Mouse (Mus musculus): ENCODE data around the gene Msh2. TPM values are rescaled to one million over a fixed set of nuclear protein-coding genes. Genes with fewer than 3 reads are reported as not detected.
"Not testable (repeated sequence)": the region's sequence is repeated elsewhere in the genome, so short reads cannot be mapped to it uniquely, and the experiment has no call there.

Gene Msh2
- 10 to 100 TPM; 12.1 to 13.1 TPM for total RNA-seq (2021)
- long read RNA-seq, experiment 1, transcript Msh2-201 (16 exons, 3,283 nt) = major isoform, 25 of 34 reads
- long read RNA-seq, experiment 1, partial matches to known transcripts = 1 of 34 reads
- long read RNA-seq, experiment 1, other reads (novel, unspliced or antisense) = 8 of 34 reads
- long read RNA-seq, experiment 2, transcript Msh2-201 (16 exons, 3,283 nt) = major isoform, 28 of 39 reads
- long read RNA-seq, experiment 2, partial matches to known transcripts = 6 of 39 reads
- long read RNA-seq, experiment 2, other reads (novel, unspliced or antisense) = 5 of 39 reads

DNA sequence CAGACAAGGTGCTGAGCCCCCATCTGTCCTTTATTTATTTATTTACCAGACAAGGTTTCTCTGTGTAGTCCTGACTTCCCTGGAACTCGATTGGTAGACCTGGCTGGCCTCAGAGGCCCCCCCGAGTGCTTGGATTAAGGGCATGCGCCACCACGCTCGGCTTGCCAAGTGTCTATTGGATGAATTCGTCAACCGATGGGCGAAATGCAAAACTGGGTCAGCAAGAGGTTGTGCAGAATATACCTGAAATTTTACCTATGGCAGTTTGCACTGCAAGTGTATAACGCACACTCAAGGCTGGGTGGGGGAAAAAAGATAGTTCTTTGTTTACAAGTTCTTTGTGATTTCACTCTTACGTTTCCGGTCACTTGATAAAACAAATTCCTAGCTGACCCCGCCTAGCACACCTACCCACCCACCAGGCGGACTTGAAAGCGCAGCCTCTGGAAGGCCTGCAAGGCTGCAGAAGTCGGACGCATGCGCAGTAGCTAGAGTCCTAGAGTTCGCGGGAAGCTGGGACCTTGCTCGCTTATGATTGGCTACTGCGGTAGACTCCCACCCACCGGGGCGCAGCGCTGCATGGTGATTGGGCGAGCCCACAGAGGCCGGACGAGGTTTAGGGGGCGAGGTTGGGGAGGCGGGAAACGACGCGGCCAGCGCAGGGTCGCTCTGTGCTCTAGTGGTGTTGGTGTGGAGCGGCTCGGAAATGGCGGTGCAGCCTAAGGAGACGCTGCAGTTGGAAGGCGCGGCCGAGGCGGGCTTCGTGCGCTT lies at the start of gene Msh2:
Gene Msh2, plus strand, starts transcription at position 441 of the 771 bp plus-strand sequence.
- intact Hi-C loops (cut with DNase I) = no loop called here
- DNase-seq = peak; percentile 97

DNA sequence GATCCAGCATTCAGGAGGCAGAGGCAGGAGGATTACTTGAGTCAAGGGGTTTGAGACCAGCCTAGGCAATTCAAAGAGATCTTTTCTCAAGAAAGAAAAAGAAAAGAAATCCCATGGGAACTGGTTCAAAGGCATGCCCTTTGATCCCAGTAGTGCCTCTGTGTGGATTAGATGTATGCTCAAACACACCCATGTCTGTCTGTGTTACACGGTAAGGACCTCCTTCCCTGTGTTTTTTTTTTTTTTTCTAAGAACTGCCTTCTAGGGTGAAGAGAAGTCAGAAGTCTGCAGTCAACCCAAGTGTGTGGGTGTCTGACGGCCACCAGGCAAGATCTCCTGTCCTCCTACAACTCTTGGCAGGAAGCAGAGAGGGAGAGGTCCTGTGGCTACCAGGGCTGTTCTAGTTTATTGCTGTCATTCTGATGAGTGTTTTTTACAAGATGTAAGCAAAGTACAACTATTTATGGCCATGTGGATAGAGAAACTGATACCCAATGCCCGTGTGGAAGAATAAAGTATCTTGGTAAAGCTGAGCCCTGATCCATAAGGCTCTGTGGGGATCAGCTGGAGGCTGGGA lies 46.5 kb upstream of the Msh2 start:
- intact Hi-C loops (cut with DNase I) = no loop called here
- DNase-seq = no peak

DNA sequence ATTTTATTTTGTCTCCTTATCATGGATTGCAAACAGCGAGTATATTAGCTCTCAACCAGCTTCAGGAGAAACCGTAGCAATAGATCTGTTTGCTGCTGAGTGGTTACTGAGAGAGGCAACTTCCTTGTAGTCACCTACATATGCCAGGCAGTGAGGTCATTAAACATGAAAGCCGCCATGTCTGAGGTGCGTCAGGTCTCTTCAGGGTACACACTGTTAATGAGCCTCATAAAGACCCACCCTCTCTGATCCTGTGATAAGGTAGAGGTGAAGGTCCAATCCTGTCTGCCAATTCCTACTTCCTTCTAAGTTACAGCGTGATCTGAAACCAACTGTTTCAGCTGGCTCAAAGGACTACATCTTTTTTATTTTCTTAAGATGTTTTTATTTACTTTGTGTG lies 44.0 kb upstream of the Msh2 start:
- DNase-seq = no peak
- intact Hi-C loops (cut with DNase I) = no loop called here

DNA sequence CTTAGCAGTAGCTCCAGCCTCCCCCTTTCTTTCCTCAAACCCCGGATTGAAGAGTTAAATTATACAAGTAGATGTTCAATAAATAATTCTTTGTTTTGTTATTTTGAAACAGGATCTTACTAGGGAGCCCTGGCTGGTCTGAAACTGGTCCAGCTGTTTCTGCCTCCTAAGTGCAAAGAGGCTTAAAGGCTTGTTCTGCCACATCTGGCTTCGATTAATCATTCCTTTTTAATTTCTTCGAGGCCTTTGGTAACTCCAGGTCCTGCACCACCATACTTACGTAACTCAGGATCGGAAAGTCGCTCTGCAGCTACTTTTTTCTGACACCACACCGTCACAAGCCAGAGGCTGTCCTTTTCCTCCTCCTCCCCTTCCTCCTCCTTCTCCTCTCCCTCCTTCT lies 43.4 kb upstream of the Msh2 start:
- no peak for DNase-seq
- intact Hi-C loops (cut with DNase I) = no loop called here

DNA sequence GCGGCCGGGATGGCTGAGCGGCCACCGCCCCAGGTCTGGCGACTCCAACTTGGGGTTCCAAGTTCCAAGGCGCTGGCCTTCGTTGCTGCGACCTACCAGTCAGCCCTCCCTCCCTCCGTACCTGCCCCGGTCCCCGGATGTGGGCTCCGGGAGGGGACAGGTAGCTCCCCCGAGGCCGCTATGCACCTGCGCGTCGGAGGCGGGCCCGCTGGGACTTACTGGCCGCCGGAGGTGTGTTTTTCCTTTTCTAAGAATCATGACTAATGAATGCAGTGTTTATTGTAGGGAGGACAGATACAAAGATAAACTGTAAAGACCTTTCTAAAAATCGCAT lies 35.1 kb upstream of the Msh2 start:
- DNase-seq = no peak
- intact Hi-C loops (cut with DNase I) = no loop called here

DNA sequence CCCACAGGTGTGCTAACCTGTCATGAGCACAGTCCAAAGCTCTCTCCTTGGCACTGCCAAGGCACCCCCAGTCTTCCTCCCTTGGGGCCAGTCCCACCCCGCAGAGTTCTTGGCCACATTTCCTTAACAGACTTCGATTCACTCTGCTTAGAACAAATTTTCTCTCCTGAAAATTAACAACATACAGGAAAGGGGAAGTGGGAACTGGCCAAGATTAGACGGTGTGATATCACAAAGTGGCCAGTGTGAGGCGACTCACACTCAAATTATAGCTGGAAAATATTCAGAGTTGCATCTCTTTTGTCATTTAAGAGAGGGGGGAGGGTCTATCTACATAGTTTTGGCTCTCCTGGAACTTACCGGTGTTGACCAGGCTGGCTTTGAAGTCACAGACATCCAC lies 32.9 kb upstream of the Msh2 start:
- DNase-seq = no peak
- intact Hi-C loops (cut with DNase I) = no loop called here

DNA sequence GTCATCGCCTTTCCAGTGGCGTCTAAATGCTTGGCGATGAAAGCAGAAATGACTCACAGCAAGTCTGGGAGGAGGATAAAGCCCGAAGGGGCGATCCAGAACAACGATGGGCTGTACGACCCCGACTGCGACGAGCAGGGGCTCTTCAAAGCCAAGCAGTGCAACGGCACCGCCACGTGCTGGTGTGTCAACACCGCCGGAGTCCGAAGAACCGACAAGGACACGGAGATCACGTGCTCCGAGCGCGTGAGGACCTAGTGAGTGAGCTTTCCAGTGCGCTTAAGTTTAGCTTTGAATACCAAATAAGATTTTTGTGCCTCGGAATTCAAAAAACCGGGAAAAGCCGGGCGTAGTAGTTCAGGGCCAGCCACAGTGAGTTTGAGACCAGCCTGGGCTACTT lies 31.9 kb upstream of the Msh2 start:
- intact Hi-C loops (cut with DNase I) = no loop called here
- no peak for DNase-seq

DNA sequence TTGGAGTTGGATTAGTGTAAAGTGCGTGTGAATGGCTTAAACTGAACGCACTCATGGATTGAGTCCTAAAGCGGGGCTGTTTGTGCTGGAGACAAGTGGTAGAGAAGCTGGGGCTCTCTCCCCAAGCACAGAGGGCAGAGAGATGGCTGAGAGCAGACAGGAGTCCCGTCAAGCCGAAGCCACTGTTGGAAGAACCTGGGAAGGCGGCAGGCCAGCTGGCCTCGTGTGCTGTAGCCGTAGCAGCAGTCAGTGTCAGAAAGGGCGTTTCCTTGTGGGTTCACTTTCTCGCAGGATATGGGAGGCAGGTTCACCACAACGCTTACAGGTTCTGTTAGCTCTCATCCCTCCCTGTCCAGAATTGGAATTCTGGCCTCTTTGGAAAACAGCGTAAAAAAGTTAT lies 31.1 kb upstream of the Msh2 start:
- intact Hi-C loops (cut with DNase I) = no loop called here
- DNase-seq = no peak

DNA sequence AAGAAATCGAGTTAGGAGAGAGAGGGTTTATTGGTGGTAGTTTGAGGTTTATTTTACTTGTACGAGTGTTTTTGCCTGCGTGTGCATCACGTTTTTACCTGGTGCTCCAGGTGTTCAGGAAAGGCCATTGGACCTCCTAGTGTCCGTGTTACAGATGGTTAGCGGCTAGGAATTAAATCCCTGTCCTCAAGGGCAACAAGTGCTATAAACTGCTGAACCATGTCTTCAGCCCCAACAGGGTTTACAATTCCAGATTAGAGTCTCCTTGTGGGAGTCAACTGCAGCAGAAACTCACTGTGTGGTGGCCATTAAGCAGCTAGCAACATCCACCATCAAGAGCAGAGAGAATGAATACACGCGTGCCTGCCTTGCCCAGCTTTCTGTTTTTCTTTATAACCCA lies 29.4 kb upstream of the Msh2 start:
- no peak for DNase-seq
- intact Hi-C loops (cut with DNase I) = no loop called here

DNA sequence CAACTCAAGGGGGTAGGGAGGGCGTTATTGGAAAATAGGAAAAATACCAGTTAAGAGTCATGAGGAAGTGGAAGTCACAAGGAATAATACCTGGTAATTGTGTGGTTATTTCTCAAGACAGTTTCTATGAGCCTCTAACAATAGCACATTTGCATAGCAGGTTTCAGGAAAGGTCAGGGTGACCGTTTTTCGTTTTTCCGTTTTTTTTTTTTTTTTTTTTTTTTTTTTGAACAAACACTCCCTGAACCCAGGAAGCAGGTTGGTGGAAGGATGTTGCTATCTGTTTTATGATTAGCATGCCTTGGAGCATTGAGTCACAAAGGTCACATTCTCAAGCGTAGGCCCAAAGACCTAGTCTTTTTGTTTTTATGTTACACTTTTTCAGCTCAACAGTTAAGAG lies 16.5 kb upstream of the Msh2 start:
- intact Hi-C loops (cut with DNase I); DNase-seq: not testable (repeated sequence)

DNA sequence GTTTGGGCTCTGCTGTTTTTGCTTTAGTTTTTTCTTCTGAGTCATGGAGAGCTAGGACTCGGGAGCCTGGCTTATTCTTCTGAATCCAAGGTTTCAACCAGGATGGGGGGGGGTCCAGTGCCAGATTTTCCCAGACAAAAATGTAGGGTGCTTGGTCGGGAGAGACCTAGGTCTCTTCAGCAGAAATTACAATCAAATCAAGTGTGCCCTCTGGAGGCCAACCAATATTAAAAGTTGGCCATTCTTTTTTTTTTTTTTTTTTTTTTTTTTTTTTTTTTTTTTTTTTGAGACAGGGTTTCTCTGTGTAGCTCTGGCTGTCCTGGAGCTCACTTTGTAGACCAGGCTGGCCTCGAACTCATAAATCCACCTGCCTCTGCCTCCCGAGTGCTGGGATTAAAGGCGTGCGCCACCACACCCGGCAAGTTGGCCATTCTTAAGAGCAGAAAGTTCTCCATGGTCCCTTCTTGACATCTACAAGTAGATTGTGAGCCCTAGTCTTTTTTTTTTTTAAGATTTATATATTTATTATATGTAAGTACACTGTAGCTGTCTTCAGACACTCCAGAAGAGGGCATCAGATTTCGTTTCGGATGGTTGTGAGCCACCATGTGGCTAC lies 10.1 kb upstream of the Msh2 start:
- DNase-seq = peak in 1 of 2 experiments; percentile 9
- intact Hi-C loops (cut with DNase I) = loop anchor here (10.0 kb wide), 1 partner anchor 347 kb away; no protein-coding TSS in a partner anchor

DNA sequence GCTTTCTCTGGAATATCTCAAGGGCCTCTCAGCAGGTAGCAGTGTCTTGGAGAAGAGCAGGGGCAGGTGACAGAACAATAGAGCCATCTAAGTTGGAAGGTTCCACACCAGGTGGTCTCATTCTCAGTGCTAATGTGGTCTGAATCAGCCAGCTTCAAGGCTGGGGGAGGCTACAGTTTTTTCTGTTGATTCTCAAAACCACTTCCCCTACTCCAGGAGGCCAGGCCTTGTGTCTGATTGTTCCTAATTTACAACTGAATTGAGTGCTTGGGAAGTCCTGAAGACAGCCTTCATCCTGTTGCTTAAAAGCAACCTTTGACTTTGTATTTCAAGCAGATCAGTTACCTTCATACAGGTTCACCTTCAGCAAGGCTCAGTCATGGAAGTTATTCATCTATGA lies 7.9 kb upstream of the Msh2 start:
- no peak for DNase-seq
- intact Hi-C loops (cut with DNase I) = loop anchor here (10.0 kb wide), 1 partner anchor 349 kb away; no protein-coding TSS in a partner anchor

DNA sequence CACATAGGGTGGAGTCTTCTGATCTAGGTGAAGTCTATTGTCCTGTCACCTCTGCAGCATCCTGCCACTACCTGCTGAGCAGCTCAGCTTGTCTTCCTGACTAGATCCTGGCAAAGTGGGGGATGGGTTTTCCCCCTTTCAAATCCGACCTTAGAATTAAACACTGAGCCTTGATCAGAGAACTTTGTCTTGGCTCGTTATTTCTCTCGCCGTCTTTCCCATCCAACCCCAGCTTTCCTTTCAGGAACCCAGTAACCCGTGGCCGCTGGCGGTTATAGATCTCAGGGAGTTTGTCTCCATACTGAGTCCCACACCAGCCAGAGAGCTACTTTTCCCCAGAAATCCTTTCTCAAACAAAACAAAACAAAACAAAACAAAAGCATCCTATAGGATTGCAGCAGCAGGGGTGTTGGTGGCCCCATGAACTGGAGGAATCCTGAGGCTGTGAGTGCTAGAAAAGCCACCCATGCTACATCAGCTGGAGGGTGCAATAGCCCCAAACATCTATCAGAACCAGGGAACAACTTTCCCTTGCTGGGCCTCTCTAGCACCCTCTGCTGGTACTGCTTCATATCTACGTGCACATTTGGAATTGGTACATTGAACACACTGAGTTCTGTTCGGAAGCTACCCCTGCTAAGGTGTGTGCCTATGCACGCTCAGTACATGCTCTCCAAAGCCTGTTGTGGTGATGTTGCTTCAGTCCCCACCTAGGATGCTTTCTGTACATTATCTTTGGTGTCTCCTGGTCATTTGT lies 6.9 kb upstream of the Msh2 start:
- intact Hi-C loops (cut with DNase I) = loop anchor here (1.0 to 10.0 kb wide), 2 partner anchors 63 to 350 kb away; no protein-coding TSS in a partner anchor
- DNase-seq = peak; percentile 61 to 77

DNA sequence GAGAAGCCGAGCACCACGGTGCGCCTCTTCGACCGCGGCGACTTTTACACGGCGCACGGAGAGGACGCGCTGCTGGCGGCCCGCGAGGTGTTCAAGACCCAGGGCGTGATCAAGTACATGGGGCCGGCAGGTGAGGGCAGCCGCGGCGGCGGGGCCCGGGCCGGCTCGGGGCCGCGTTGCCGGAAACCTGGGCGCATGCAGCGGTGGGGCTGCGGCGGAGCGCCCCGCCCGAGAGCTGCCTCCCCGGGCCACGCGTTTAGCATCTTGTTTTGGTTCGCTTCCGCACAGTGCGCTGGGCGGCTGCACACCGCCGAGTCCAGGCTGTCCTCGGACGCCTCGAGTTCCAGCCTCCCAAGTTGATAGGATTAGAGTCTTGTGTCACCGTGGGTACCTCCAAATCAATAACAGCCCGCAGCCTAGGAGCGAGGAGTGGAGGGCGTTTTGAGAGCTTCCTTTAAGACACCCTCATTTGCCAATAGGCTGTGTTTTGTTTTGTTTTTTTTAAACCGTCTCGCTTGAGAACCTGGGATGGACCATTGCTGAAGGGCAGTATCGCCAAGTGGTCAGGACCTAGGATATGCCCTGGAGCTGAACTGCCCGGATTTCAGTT lies 652 bp downstream of the Msh2 start:
- intact Hi-C loops (cut with DNase I) = no loop called here
- peak in 1 of 2 experiments; percentile 53 for DNase-seq

DNA sequence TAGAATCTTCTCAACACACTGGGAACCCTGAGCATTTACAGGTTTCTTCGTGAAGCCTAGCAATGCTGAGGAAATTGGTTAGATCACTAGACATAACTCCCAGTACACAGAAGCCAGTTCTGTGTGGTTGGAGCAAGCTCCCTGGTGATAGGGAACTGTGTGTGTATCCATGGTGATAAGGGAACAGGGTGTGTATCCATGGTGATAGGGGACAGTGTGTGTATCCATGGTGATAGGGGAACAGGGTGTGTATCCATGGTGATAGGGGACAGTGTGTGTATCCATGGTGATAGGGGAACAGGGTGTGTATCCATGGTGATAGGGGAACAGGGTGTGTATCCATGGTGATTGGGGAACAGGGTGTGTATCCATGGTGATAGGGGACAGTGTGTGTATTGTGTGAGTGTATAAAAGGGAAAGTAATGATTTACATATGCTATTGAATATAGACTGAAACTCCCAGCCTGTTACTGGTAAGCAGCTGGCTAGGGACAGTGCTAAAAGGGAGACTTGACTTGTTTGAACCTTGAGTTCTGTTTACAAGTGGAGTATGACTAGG lies 4.9 kb downstream of the Msh2 start:
- DNase-seq; intact Hi-C loops (cut with DNase I): not testable (repeated sequence)

DNA sequence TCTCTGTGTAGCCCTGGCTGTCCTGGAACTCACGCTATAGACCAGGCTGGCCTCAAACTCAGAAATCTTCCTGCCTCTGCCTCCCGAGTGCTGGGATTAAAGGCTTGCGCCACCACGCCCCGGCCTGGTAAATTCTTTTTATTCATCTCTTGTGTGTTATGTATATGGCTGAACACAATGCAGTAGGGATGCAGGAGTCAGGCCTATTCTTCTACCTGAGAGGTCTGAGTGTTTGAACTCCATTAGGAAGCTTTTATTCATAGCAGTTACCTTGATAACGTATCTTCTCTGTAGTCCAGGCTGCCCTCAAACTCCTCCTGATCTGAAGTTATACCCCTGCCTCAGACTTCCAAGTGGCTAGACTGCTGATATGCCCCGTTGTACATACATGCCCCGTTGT lies 5.5 kb downstream of the Msh2 start:
- intact Hi-C loops (cut with DNase I) = no loop called here

DNA sequence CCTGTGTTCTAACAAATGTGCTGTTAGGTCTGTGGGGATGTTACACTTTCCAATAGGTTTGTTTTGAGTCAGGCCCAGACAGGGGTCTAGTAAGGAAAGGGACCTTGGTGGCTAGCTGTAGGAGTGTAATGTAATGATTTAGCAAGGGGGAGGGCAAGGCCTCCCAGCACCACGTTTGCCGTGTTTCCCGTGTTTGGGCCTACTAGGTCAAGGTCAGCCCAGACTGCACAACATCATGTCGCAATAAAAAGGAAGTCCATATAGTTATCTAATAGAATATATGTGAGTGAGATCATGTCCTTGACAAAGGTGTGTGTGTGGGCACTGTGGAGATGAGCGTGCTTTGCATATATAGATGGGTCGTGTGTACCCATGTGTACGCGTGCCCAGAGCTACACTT lies 17.1 kb downstream of the Msh2 start:
- intact Hi-C loops (cut with DNase I) = no loop called here
- DNase-seq = no peak

More for the DNA sequence above, 5.5 kb downstream of the Msh2 start:
- no peak for DNase-seq

DNA sequence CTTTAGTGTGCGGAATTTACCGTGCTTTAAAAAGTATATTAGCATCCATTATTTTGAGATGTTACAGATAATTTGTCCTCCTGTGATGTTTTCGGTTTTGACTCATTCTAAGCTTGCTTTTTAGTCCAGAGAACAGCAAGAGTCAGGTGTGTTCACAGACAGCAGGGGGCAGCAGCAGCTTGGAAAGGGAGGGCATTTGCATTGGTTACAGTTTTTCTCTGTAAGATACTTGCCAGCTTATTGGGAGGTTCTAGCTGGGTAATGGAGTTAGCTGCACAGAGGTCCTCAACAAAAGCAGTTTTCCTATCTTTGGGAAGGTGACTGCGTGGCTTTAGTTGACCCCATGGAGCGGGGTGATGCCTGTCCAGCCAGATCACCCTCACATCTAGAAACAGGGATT lies 19.8 kb downstream of the Msh2 start:
- intact Hi-C loops (cut with DNase I) = loop anchor here (1.0 kb wide), 1 partner anchor 257 kb away; no protein-coding TSS in a partner anchor
- DNase-seq = peak; percentile 67 to 79

DNA sequence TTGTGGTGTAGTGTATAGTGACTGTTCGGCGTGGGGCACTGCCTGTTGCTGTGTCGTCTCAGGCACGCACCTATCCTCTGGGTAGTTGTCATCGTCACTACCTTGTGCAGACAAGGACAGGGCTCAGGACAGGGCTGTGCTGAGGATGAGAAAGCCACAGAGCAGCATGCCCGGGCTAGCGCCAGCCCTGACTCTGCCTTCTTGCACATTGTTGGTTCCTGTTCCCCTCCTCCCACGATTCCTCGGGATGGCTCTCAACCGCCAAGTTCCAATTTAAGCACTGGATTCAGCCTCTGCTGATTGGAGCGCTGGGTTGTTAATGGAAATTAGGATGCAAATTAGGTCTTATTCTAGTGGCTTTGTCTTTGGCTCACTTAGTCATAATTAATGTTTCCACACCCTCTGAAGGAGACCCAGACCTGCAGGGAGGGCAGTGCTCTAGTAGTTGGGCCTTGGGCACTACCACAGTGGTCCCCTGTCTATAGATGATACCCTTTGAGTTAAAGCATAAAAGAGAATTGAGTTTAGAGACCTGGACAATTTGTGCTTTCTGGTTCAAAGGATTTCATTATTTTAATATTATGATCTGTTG lies 23.8 kb downstream of the Msh2 start:
- no peak for DNase-seq
- intact Hi-C loops (cut with DNase I) = no loop called here

Measured in heart, postnatal 14 days (tissue).